Mouse (Mus musculus) neutrophil, adult 83 days (primary cell): ENCODE measurements around the gene Gm12887. TPM values are rescaled to one million over a fixed set of nuclear protein-coding genes. Genes with fewer than 3 reads are reported as not detected.

Experiments
- total RNA-seq, 2 experiments: library from RNA; stranded (reverse); gene quantifications; one replicate each; pipeline ENCODE4 v1.2.4; 2023

Gene Gm12887
- not detected for total RNA-seq

GRCm38 (mm10) chr4:121622003-121622402 is at the start of gene Gm12887:
Gene Gm12887 (minus strand): TSS chr4:121622103.

Other genes with a start within 250 kb of the Gm12887 start
- gene Gm12886, start 199.0 kb downstream of the Gm12887 start, total RNA-seq: not detected